Mouse (Mus musculus) testis, adult 2 months (tissue): Measurements from ENCODE around the gene Asrgl1.

Experiments
- CTCF ChIP-seq: fragments of 200-500 bp; IDR thresholded peaks from 2 replicates; pipeline ENCODE4 v1.5.1; 2012; ENCODE audit warnings: low read depth, mild to moderate bottlenecking, inconsistent platforms, low read length, moderate library complexity; ENCODE audit not compliant: control insufficient read depth, insufficient read depth, insufficient replicate concordance
- POLR2A ChIP-seq: fragments of 200-500 bp; IDR thresholded peaks from 2 replicates; pipeline ENCODE4 v1.6.1; 2012; ENCODE audit warnings: low read depth, mild to moderate bottlenecking, inconsistent platforms, low read length, moderate library complexity; ENCODE audit not compliant: control insufficient read depth

DNA sequence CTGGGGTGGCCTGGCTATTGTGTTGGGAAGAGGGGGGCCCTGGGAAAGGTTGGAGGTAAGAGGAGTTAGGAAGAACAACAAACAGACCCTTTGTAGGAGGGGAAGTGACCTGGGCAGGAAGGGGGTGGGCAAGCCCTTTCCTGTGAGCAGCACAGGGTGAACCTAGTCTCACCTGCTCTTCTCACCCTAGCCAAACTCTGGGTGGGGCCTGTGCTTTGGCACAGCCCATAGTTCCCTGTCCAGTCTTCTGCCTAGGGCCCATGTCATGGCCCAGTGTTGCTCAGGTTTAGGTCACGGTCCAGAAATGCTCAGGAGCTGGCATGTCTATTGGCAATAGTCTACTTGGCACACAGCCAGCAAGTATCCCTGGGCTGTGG lies 28.1 kb downstream of the Asrgl1 start:
- TF ChIP-seq CTCF (no peak), POLR2A (no peak)
